Mouse (Mus musculus) CH12.LX (cell line): ENCODE results near the gene Pigyl. TPM values are rescaled to one million over a fixed set of nuclear protein-coding genes. Genes with fewer than 3 reads are reported as not detected.

ENCODE experiments used
- DNase-seq: peaks from one replicate; pipeline ENCODE4 v3.0.0-alpha.2; 2013; ENCODE audit errors: extremely low read depth
- H3K27ac ChIP-seq: 2 replicates; pipeline ENCODE4 v1.5.1; 2012; ENCODE audit warnings: low read depth, mild to moderate bottlenecking, control low read depth, moderate library complexity; ENCODE audit not compliant: insufficient read depth
- H3K27me3 ChIP-seq: replicated peaks from 2 replicates; pipeline ENCODE3; 2012; ENCODE audit warnings: inconsistent platforms
- H3K36me3 ChIP-seq, 2 experiments: replicated peaks in 1 of 2; 2 replicates each; pipeline versions ENCODE3 to v1.6.1; 2012; ENCODE audit warnings: inconsistent platforms in 1 of 2, low read length in 1 of 2, mild to moderate bottlenecking in 1 of 2, mixed read lengths in 1 of 2, moderate library complexity in 1 of 2; ENCODE audit not compliant: control insufficient read depth in 1 of 2, insufficient read depth in 1 of 2
- H3K4me1 ChIP-seq, 2 experiments: 2 replicates each; pipeline ENCODE4 v1.6.1; 2012; ENCODE audit warnings: inconsistent platforms in 1 of 2, moderate library complexity in 1 of 2; ENCODE audit not compliant: insufficient read depth in 2 of 2, control insufficient read depth in 1 of 2
- H3K4me2 ChIP-seq: 2 replicates; pipeline ENCODE4 v1.6.1; 2012; ENCODE audit warnings: low read depth, mild to moderate bottlenecking, control low read depth; ENCODE audit not compliant: poor library complexity, insufficient read depth, severe bottlenecking
- H3K4me3 ChIP-seq, 3 experiments: fragments of 150-350 bp in 1 of 3; sonication (generic) in 1 of 3; replicated peaks in 1 of 3; 2 replicates each; pipeline versions ENCODE3 to v1.5.1; 2011 to 2012; ENCODE audit warnings: low read depth in 2 of 3, low read length in 2 of 3, mild to moderate bottlenecking in 2 of 3, moderate library complexity in 2 of 3, control low read depth in 1 of 3, improper control_type of control experiment in 1 of 3, inconsistent platforms in 1 of 3, mixed read lengths in 1 of 3; ENCODE audit not compliant: poor library complexity in 1 of 3
- H3K79me2 ChIP-seq: replicated peaks from 2 replicates; pipeline ENCODE4 v1.6.1; 2012; ENCODE audit warnings: mild to moderate bottlenecking, moderate library complexity; ENCODE audit not compliant: control insufficient read depth, poor library complexity, insufficient read depth, severe bottlenecking; ENCODE audit errors: extremely low read depth
- H3K9ac ChIP-seq: 2 replicates; pipeline ENCODE4 v1.6.1; 2012; ENCODE audit warnings: low read depth, mild to moderate bottlenecking, control low read depth, moderate library complexity; ENCODE audit not compliant: insufficient read depth
- H3K9me3 ChIP-seq: replicated peaks from 2 replicates; pipeline ENCODE3; 2012; ENCODE audit warnings: low read length, inconsistent platforms, mixed read lengths
- BHLHE40 ChIP-seq: IDR thresholded peaks from 2 replicates; pipeline ENCODE4 v1.6.1; 2011; ENCODE audit warnings: mild to moderate bottlenecking, low read depth, low read length, improper control_type of control experiment
- CHD2 ChIP-seq: IDR thresholded peaks from 2 replicates; pipeline ENCODE4 v1.6.1; 2011; ENCODE audit warnings: low read length, improper control_type of control experiment
- CTCF ChIP-seq, 2 experiments: IDR thresholded peaks in 1 of 2; conservative IDR thresholded peaks in 1 of 2; 2 replicates each; pipeline ENCODE4 v1.5.1; 2011 to 2012; ENCODE audit warnings: low read depth in 2 of 2, low read length in 2 of 2, improper control_type of control experiment in 1 of 2, inconsistent platforms in 1 of 2, mild to moderate bottlenecking in 1 of 2, moderate library complexity in 1 of 2
- ETS1 ChIP-seq: conservative IDR thresholded peaks from 2 replicates; pipeline ENCODE4 v1.6.1; 2012; ENCODE audit warnings: low read depth, mild to moderate bottlenecking, inconsistent platforms, low read length, improper control_type of control experiment, moderate library complexity
- HCFC1 ChIP-seq: IDR thresholded peaks from 2 replicates; pipeline ENCODE4 v1.6.1; 2012; ENCODE audit warnings: low read depth, mild to moderate bottlenecking, inconsistent platforms, low read length, improper control_type of control experiment
- KAT2A ChIP-seq: IDR thresholded peaks from 2 replicates; pipeline ENCODE4 v1.6.1; 2012; ENCODE audit warnings: low read length, improper control_type of control experiment, inconsistent platforms; ENCODE audit not compliant: insufficient replicate concordance
- MAZ ChIP-seq: IDR thresholded peaks from 2 replicates; pipeline ENCODE4 v1.6.1; 2012; ENCODE audit warnings: low read depth, mild to moderate bottlenecking, inconsistent platforms, low read length, improper control_type of control experiment, moderate library complexity
- MEF2A ChIP-seq: IDR thresholded peaks from 2 replicates; pipeline ENCODE4 v1.6.1; 2014; ENCODE audit warnings: low read depth, mild to moderate bottlenecking, inconsistent platforms, low read length, improper control_type of control experiment, borderline replicate concordance
- MXI1 ChIP-seq: IDR thresholded peaks from 2 replicates; pipeline ENCODE4 v1.6.1; 2011; ENCODE audit warnings: mild to moderate bottlenecking, low read depth, low read length, improper control_type of control experiment
- NELFE ChIP-seq: IDR thresholded peaks from 2 replicates; pipeline ENCODE4 v1.6.1; 2011; ENCODE audit warnings: low read depth, low read length, improper control_type of control experiment
- NRF1 ChIP-seq: IDR thresholded peaks from 2 replicates; pipeline ENCODE4 v1.6.1; 2014; ENCODE audit warnings: low read depth, mild to moderate bottlenecking, inconsistent platforms, low read length, improper control_type of control experiment, moderate library complexity
- POLR2A ChIP-seq: IDR thresholded peaks from 2 replicates; pipeline ENCODE4 v1.6.1; 2011; ENCODE audit warnings: low read depth, mild to moderate bottlenecking, improper control_type of control experiment, low read length
- POLR2AphosphoS2 ChIP-seq: IDR thresholded peaks from 2 replicates; pipeline ENCODE4 v1.6.1; 2011; ENCODE audit warnings: low read depth, low read length, improper control_type of control experiment
- RAD21 ChIP-seq: IDR thresholded peaks from 2 replicates; pipeline ENCODE4 v1.6.1; 2011; ENCODE audit warnings: low read depth, mild to moderate bottlenecking, low read length, improper control_type of control experiment, moderate library complexity
- SIN3A ChIP-seq: IDR thresholded peaks from 2 replicates; pipeline ENCODE4 v1.6.1; 2012; ENCODE audit warnings: low read length, improper control_type of control experiment, inconsistent platforms
- TBP ChIP-seq: conservative IDR thresholded peaks from 2 replicates; pipeline ENCODE4 v1.6.1; 2011; ENCODE audit warnings: low read depth, low read length, improper control_type of control experiment
- TCF12 ChIP-seq: IDR thresholded peaks from 2 replicates; pipeline ENCODE4 v1.6.1; 2014; ENCODE audit warnings: low read depth, mild to moderate bottlenecking, inconsistent platforms, low read length, improper control_type of control experiment
- UBTF ChIP-seq: IDR thresholded peaks from 2 replicates; pipeline ENCODE4 v1.6.1; 2012; ENCODE audit warnings: low read depth, mild to moderate bottlenecking, inconsistent platforms, low read length, improper control_type of control experiment, moderate library complexity
- USF1 ChIP-seq: IDR thresholded peaks from 2 replicates; pipeline ENCODE4 v1.6.1; 2014; ENCODE audit warnings: low read depth, mild to moderate bottlenecking, inconsistent platforms, low read length, improper control_type of control experiment
- ZKSCAN1 ChIP-seq: IDR thresholded peaks from 2 replicates; pipeline ENCODE4 v1.6.1; 2012; ENCODE audit warnings: low read depth, inconsistent platforms, low read length, improper control_type of control experiment, borderline replicate concordance
- ZMIZ1 ChIP-seq: IDR thresholded peaks from 2 replicates; pipeline ENCODE4 v1.6.1; 2012; ENCODE audit warnings: low read depth, mild to moderate bottlenecking, inconsistent platforms, low read length, improper control_type of control experiment
- ZNF384 ChIP-seq: IDR thresholded peaks from 2 replicates; pipeline ENCODE4 v1.6.1; 2012; ENCODE audit warnings: low read depth, low read length, improper control_type of control experiment, inconsistent platforms
- dilution Hi-C: fragments of 300-500 bp; cut with MboI; formaldehyde crosslinking; loops from 2 replicates; pipeline ENCODE4 v1.14.3; 2020; ENCODE audit warnings: low sequenced_read_pairs; ENCODE audit not compliant: extremely low pct_unique_long_range_greater_than_20kb, extremely low pct_ligation_motif_present
- in situ Hi-C: fragments of 300-500 bp; cut with MboI; formaldehyde crosslinking; loops from 3 replicates; pipeline ENCODE4 v1.14.3; 2019; ENCODE audit warnings: low sequenced_read_pairs, low pct_ligation_motif_present, low pct_unique_long_range_greater_than_20kb, mixed read lengths
- polyA plus RNA-seq: library from polyadenylated mRNA; unstranded; fragments of >175 nt; gene quantifications from 2 replicates; pipeline ENCODE4 v1.2.1, GENCODE M21; 2012; ENCODE audit warnings: low read depth; ENCODE audit not compliant: insufficient read length
- total RNA-seq, 2 experiments: library from RNA; depleted of rRNA; stranded (reverse); fragments of 300-350 nt in 1 of 2; fragments of >200 nt in 1 of 2; gene quantifications; 2 replicates each; pipeline ENCODE4 v1.2.3; 2012 to 2014

Pigyl gene
- total RNA-seq (2012; rRNA removed), result 22.4 and 24.9 TPM in 2 replicates
- total RNA-seq (2014; rRNA removed), result 4.3 and 5.0 TPM in 2 replicates
- 17.7 and 22.8 TPM in 2 replicates for polyA plus RNA-seq

- no peaks in the 10 kb centered on the region for H3K79me2 ChIP-seq
- H3K36me3 ChIP-seq, result peaks cover 0 to 8% of the 10 kb centered on the region in 2 experiments
- peaks cover 8% of the 10 kb centered on the region for H3K9me3 ChIP-seq
- no peak within 1 kb of the TSS for H3K27ac ChIP-seq
- peak; percentile 99 for DNase-seq
- dilution Hi-C loops (no loop called here), in situ Hi-C loops (loop anchor here (5.0 to 10.0 kb wide), 5 partner anchors 34 to 236 kb away; partner anchors contain the start of genes Gm49318 and Zfp653)
- peaks cover 4 to 21% of the 10 kb centered on the region in 2 experiments for H3K4me1 ChIP-seq
- TF ChIP-seq UBTF (peak; percentile 56; the same call in 1 of the 2 replicates), ZNF384 (no peak), BHLHE40 (peak; percentile 24; the same call in 1 of the 2 replicates), POLR2AphosphoS2 (peak; percentile 64; the same call in 1 of the 2 replicates), SIN3A (no peak), TCF12 (peak; percentile 71), MEF2A (no peak), ZMIZ1 (0 out of 2 replicates have a peak, but pooled peaks have one; percentile 31), KAT2A (0 out of 2 replicates have a peak, but pooled peaks have one; percentile 69), RAD21 (no peak), ZKSCAN1 (no peak), TBP (0 out of 2 replicates have a peak, but pooled peaks have one; percentile 49), CTCF (conservative IDR thresholded peaks at IDR 0.05 in 1 of 2, IDR thresholded peaks at IDR 0.05 in 1 of 2; ENCODE audit: low read depth in 2 of 2, low read length in 2 of 2) (peak in 1 of 2 experiments; percentile 29; a peak in 1 of 4 replicates), HCFC1 (peak; percentile 58; the same call in 1 of the 2 replicates), MXI1 (peak; percentile 50), CHD2 (peak; percentile 92), ETS1 (no peak), USF1 (no peak), MAZ (no peak), NELFE (peak; percentile 84), NRF1 (peak; percentile 73), POLR2A (peak; percentile 90)
- H3K4me3 ChIP-seq, result peak within 1 kb of the TSS; percentile 73 to 85 (median 84)
- peak within 1 kb of the TSS; percentile 41 for H3K4me2 ChIP-seq
- H3K9ac ChIP-seq, result peak within 1 kb of the TSS; percentile 80
- no peaks in the 10 kb centered on the region for H3K27me3 ChIP-seq
These were observed at the start of gene Pigyl for GRCm38 (mm10) chr9:22156497-22157245. Gene Pigyl, plus strand, starts transcription at chr9:22156846.
